Mouse (Mus musculus) stomach, postnatal 0 days (tissue): ENCODE data around the gene Prss41. TPM values are rescaled to one million over a fixed set of nuclear protein-coding genes. Genes with fewer than 3 reads are reported as not detected.

Source experiments
- ATAC-seq: fragments of 200-750 bp; cut with Nextera tagmentation; 2 replicates; pipeline ENCODE4 v1.8.0; 2017; ENCODE audit not compliant: low FRiP score, low TSS enrichment
- DNase-seq: peaks from one replicate; pipeline ENCODE4 v3.0.0-alpha.2; 2016; ENCODE audit warnings: low spot score
- H3K27ac ChIP-seq: fragments of 300-500 bp; sonication (generic); replicated peaks from 2 replicates; pipeline ENCODE4 v1.5.1; 2014; ENCODE audit warnings: mild to moderate bottlenecking, control low read depth
- H3K27me3 ChIP-seq: fragments of 300-500 bp; sonication (generic); 2 replicates; pipeline ENCODE4 v1.6.1; 2014; ENCODE audit warnings: low read length; ENCODE audit not compliant: control insufficient read depth, insufficient read depth
- H3K36me3 ChIP-seq: fragments of 300-500 bp; sonication (generic); 2 replicates; pipeline ENCODE4 v1.6.1; 2014; ENCODE audit warnings: low read length, mixed read lengths; ENCODE audit not compliant: control insufficient read depth, insufficient read depth
- H3K4me1 ChIP-seq: fragments of 300-500 bp; sonication (generic); replicated peaks from 2 replicates; pipeline ENCODE4 v1.6.1; 2014; ENCODE audit warnings: antibody characterized with exemption; ENCODE audit not compliant: control insufficient read depth, insufficient read depth
- H3K4me2 ChIP-seq: fragments of 300-500 bp; sonication (generic); replicated peaks from 2 replicates; pipeline ENCODE4 v1.6.1; 2014; ENCODE audit warnings: low read depth, mild to moderate bottlenecking, control low read depth, moderate library complexity
- H3K4me3 ChIP-seq: fragments of 300-500 bp; sonication (generic); 2 replicates; pipeline ENCODE4 v1.5.1; 2014; ENCODE audit warnings: low read depth, low read length, control low read depth
- H3K9ac ChIP-seq: fragments of 300-500 bp; sonication (generic); 2 replicates; pipeline ENCODE4 v1.6.1; 2014; ENCODE audit warnings: mild to moderate bottlenecking, low read length, control low read depth, mixed read lengths
- H3K9me3 ChIP-seq: fragments of 300-500 bp; sonication (generic); 2 replicates; pipeline ENCODE4 v1.6.1; 2016; ENCODE audit warnings: low read length; ENCODE audit not compliant: control insufficient read depth
- CTCF ChIP-seq: IDR thresholded peaks from 2 replicates; pipeline ENCODE4 v1.5.1; 2016; ENCODE audit warnings: antibody characterized with exemption, low read depth, mild to moderate bottlenecking, moderate library complexity
- EP300 ChIP-seq: optimal IDR thresholded peaks from 2 replicates; pipeline ENCODE3; 2016; ENCODE audit warnings: antibody characterized with exemption
- WGBS: fragments of 180-500 bp; shearing (Covaris S2); extraction: QIAGEN DNeasy Blood & Tissue Kit; methylation state at CpG from one replicate; pipeline ENCODE4 v1.1.7; 2014; 5-methylcytosine and 5-hydroxymethylcytosine counted together
- microRNA-seq: library from miRNA; unstranded; fragments of <30 nt; microRNA quantifications from one replicate; pipeline ENCODE4, GENCODE M21; 2016
- polyA plus RNA-seq: library from polyadenylated mRNA; unstranded; fragments of >200 nt; fragmentation: Nextera tagmentation; extraction: Ambion mirVana; gene quantifications from 2 replicates; pipeline ENCODE4 v1.2.1, GENCODE M21; 2015

Prss41 gene
- polyA plus RNA-seq, 1 experiment from 2014 or later = 0.90 TPM

GRCm38 (mm10) chr17:23797316-23797715, 46.7 kb downstream of the Prss41 start:
- WGBS = 67% methylated on average over 7 of the region's 7 CpGs
- no peak for ATAC-seq

GRCm38 (mm10) chr17:23795323-23795722, 48.6 kb downstream of the Prss41 start:
- no peak overlapping the region for H3K4me2 ChIP-seq
- no peak overlapping the region for H3K9ac ChIP-seq
- TF ChIP-seq EP300 (no peak), CTCF (no peak)
- WGBS = 95% methylated on average over 8 of the region's 8 CpGs
- no peaks in the 10 kb centered on the region for H3K27me3 ChIP-seq
- H3K4me1 ChIP-seq = peaks cover 2% of the 10 kb centered on the region; the same call in 1 of the 2 replicates
- ATAC-seq (no peak), DNase-seq (no peak)
- H3K27ac ChIP-seq = no peak overlapping the region
- H3K36me3 ChIP-seq = no peaks in the 10 kb centered on the region
- H3K4me3 ChIP-seq = no peak overlapping the region
- H3K9me3 ChIP-seq = no peaks in the 10 kb centered on the region

More at GRCm38 (mm10) chr17:23797316-23797715, 46.7 kb downstream of the Prss41 start:
- H3K9me3 ChIP-seq = no peaks in the 10 kb centered on the region
- DNase-seq = no peak
- no peak overlapping the region for H3K4me3 ChIP-seq
- no peak overlapping the region for H3K9ac ChIP-seq
- H3K4me2 ChIP-seq = no peak overlapping the region
- no peaks in the 10 kb centered on the region for H3K27me3 ChIP-seq
- no peaks in the 10 kb centered on the region for H3K36me3 ChIP-seq
- no peaks in the 10 kb centered on the region for H3K4me1 ChIP-seq
- H3K27ac ChIP-seq = no peak overlapping the region
- no peak for TF ChIP-seq EP300
- TF ChIP-seq CTCF = no peak

GRCm38 (mm10) chr17:23791079-23791357, 53.0 kb downstream of the Prss41 start:
- Histone ChIP-seq H3K4me2 (peak overlapping the region; percentile 78), H3K4me3 (no peak overlapping the region), H3K27ac (no peak overlapping the region; the same call in 1 of the 2 replicates), H3K27me3 (no peaks in the 10 kb centered on the region), H3K9me3 (no peaks in the 10 kb centered on the region), H3K4me1 (peaks cover 2% of the 10 kb centered on the region; the same call in 1 of the 2 replicates), H3K36me3 (no peaks in the 10 kb centered on the region), H3K9ac (no peak overlapping the region; the same call in 1 of the 2 replicates)
- ATAC-seq (no peak; the same call in 1 of the 2 replicates), DNase-seq (no peak)
- TF ChIP-seq CTCF (no peak), EP300 (no peak)
- WGBS = 59% methylated on average over 2 of the region's 2 CpGs

- H3K9ac ChIP-seq = peak within 1 kb of the TSS; percentile 80
- H3K27me3 ChIP-seq = no peaks in the 10 kb centered on the region
- H3K4me1 ChIP-seq = peaks cover 4% of the 10 kb centered on the region; the same call in 1 of the 2 replicates
- WGBS = 2% methylated on average over 29 of the region's 29 CpGs
- no peak for TF ChIP-seq EP300
- no peaks in the 10 kb centered on the region for H3K9me3 ChIP-seq
- peak within 1 kb of the TSS; percentile 47 for H3K4me3 ChIP-seq
- H3K4me2 ChIP-seq = peak within 1 kb of the TSS; percentile 78
- peak; percentile 71 for DNase-seq
- peak within 1 kb of the TSS; percentile 86 for H3K27ac ChIP-seq
- H3K36me3 ChIP-seq = no peaks in the 10 kb centered on the region
- peak; percentile 53 for ATAC-seq
Observed at GRCm38 (mm10) chr17:23790269-23791078, 53.5 kb downstream of the Prss41 start, which contains the start of gene Srrm2. Gene Srrm2 (plus strand): TSS chr17:23790532.

- DNase-seq (no peak), ATAC-seq (no peak)
- Histone ChIP-seq H3K4me3 (peak overlapping the region; percentile 47), H3K27ac (peak overlapping the region; percentile 86), H3K9ac (peak overlapping the region; percentile 80), H3K9me3 (no peaks in the 10 kb centered on the region), H3K4me2 (peak overlapping the region; percentile 78), H3K36me3 (no peaks in the 10 kb centered on the region), H3K27me3 (no peaks in the 10 kb centered on the region), H3K4me1 (peaks cover 4% of the 10 kb centered on the region; the same call in 1 of the 2 replicates)
- TF ChIP-seq EP300 (no peak), CTCF (no peak)
- 24% methylated on average over 8 of the region's 8 CpGs for WGBS
Observed at GRCm38 (mm10) chr17:23789749-23790268, 54.2 kb downstream of the Prss41 start.

- Histone ChIP-seq H3K4me2 (no peak overlapping the region), H3K36me3 (no peaks in the 10 kb centered on the region), H3K9ac (no peak overlapping the region), H3K9me3 (no peaks in the 10 kb centered on the region), H3K4me1 (peaks cover 4% of the 10 kb centered on the region; the same call in 1 of the 2 replicates), H3K27me3 (no peaks in the 10 kb centered on the region), H3K27ac (no peak overlapping the region), H3K4me3 (no peak overlapping the region)
- no peak for TF ChIP-seq CTCF
- no peak for TF ChIP-seq EP300
- 88% methylated on average over 4 of the region's 4 CpGs for WGBS
- DNase-seq (no peak), ATAC-seq (no peak)
Observed at GRCm38 (mm10) chr17:23788973-23789372, 55.0 kb downstream of the Prss41 start.

Small RNA genes within 50 kb of the gene (microRNA-seq; reads per million reads assigned to microRNA genes)
- gene Mir5125 = not detected

Other genes with a start within 250 kb of the Prss41 start
- gene Zfp13, start 244.7 kb downstream of the Prss41 start, polyA plus RNA-seq = 4.0 and 5.7 TPM in 2 replicates
- gene Zscan10, start 243.3 kb downstream of the Prss41 start, polyA plus RNA-seq = 0.05 TPM in 1 of 2 replicates, not detected in the other
- gene Mmp25, start 198.9 kb downstream of the Prss41 start, polyA plus RNA-seq = 0.12 and 0.18 TPM in 2 replicates
- 50.9 and 58.2 TPM in 2 replicates for gene Bicdl2, start 183.7 kb downstream of the Prss41 start, polyA plus RNA-seq
- gene Hcfc1r1, start 170.6 kb downstream of the Prss41 start, polyA plus RNA-seq = 183 and 186 TPM in 2 replicates
- 17.7 and 18.1 TPM in 2 replicates for gene Thoc6, start 170.3 kb downstream of the Prss41 start, polyA plus RNA-seq
- gene Tnfrsf12a, start 166.7 kb downstream of the Prss41 start, polyA plus RNA-seq = 33.5 and 33.7 TPM in 2 replicates
- gene Cldn6, start 164.9 kb downstream of the Prss41 start, polyA plus RNA-seq = 3.0 and 3.2 TPM in 2 replicates
- gene Cldn9, start 160.1 kb downstream of the Prss41 start, polyA plus RNA-seq = 0.79 and 0.92 TPM in 2 replicates
- 0.04 and 0.16 TPM in 2 replicates for gene 1520401A03Rik, start 121.4 kb downstream of the Prss41 start, polyA plus RNA-seq
- gene Pkmyt1, start 117.8 kb downstream of the Prss41 start, polyA plus RNA-seq = 17.1 and 17.6 TPM in 2 replicates
- 26.3 and 28.0 TPM in 2 replicates for gene Paqr4, start 103.3 kb downstream of the Prss41 start, polyA plus RNA-seq
- 2.7 and 3.0 TPM in 2 replicates for gene Kremen2, start 98.3 kb downstream of the Prss41 start, polyA plus RNA-seq
- 24.2 and 27.3 TPM in 2 replicates for gene Flywch1, start 72.6 kb downstream of the Prss41 start, polyA plus RNA-seq
- gene Flywch2, start 58.1 kb downstream of the Prss41 start, polyA plus RNA-seq = 15.9 and 16.4 TPM in 2 replicates
- 211 and 215 TPM in 2 replicates for gene Srrm2, start 53.6 kb downstream of the Prss41 start, polyA plus RNA-seq
- 881 and 1,013 TPM in 2 replicates for gene Elob, start 15.0 kb downstream of the Prss41 start, polyA plus RNA-seq
- 0.11 TPM in 1 of 2 replicates, not detected in the other for gene Prss33, start 8.1 kb downstream of the Prss41 start, polyA plus RNA-seq
- gene Prss32, start 317 bp downstream of the Prss41 start, polyA plus RNA-seq = 13.6 and 14.8 TPM in 2 replicates
- not detected in 2 replicates for gene Prss21, start 23.9 kb upstream of the Prss41 start, polyA plus RNA-seq
- gene Dcpp1, start 36.7 kb upstream of the Prss41 start, polyA plus RNA-seq = not detected in 2 replicates
- gene Dcpp2, start 36.7 kb upstream of the Prss41 start, polyA plus RNA-seq = not detected in 2 replicates
- gene Dcpp3, start 73.3 kb upstream of the Prss41 start, polyA plus RNA-seq = not detected in 2 replicates
- gene Sbp, start 97.5 kb upstream of the Prss41 start, polyA plus RNA-seq = not detected in 2 replicates
- not detected in 2 replicates for gene Sbpl, start 111.1 kb upstream of the Prss41 start, polyA plus RNA-seq
- 0.08 and 0.11 TPM in 2 replicates for gene Prss30, start 136.4 kb upstream of the Prss41 start, polyA plus RNA-seq
- gene Prss22, start 153.9 kb upstream of the Prss41 start, polyA plus RNA-seq = 3.4 and 4.8 TPM in 2 replicates
- gene Prss27, start 194.0 kb upstream of the Prss41 start, polyA plus RNA-seq = 40.8 and 47.1 TPM in 2 replicates
- 44.7 and 45.6 TPM in 2 replicates for gene Kctd5, start 229.3 kb upstream of the Prss41 start, polyA plus RNA-seq